Mouse (Mus musculus) adrenal gland, postnatal 4 days (tissue): Measurements from ENCODE around the gene BC049762. TPM values are rescaled to one million over a fixed set of nuclear protein-coding genes. Genes with fewer than 3 reads are reported as not detected.

Experiments
- DNase-seq, 2 experiments: peaks; one replicate each; pipeline ENCODE4 v3.0.0; 2021 to 2022; ENCODE audit warnings: low spot score in 2 of 2, mixed read lengths in 2 of 2
- total RNA-seq, 2 experiments: library from RNA; stranded (reverse); gene quantifications; 2 replicates each; pipeline ENCODE4 v1.2.3; 2021

BC049762 gene
- total RNA-seq, 2 experiments from 2014 or later, result 0.37 to 0.59 TPM

GRCm38 (mm10) chr11:51219396-51219980 lies 43.4 kb downstream of the BC049762 start:
- DNase-seq, result no peak

DNA sequence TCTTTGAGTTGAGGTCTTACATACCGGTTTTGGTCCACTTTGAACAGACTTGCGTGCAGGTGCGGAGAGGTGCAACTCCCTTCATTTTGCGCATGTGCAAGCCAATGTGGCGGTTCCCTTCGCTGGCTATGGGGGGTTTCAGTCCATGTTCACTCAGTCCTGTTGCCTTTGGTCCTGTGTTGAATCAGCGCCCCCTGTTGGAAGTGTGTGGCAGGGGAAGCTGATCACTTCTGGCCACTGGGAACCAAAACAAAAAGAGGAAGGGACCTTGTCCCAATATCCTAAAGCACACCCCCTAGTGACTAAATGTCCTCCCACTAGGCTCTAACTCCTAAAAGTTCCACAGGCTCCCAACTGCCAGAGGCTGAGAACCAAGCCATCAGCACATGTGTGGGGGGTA lies 48.8 kb downstream of the BC049762 start:
- DNase-seq, result no peak

GRCm38 (mm10) chr11:51211426-51211825 lies 51.4 kb downstream of the BC049762 start:
- DNase-seq, result no peak

DNA sequence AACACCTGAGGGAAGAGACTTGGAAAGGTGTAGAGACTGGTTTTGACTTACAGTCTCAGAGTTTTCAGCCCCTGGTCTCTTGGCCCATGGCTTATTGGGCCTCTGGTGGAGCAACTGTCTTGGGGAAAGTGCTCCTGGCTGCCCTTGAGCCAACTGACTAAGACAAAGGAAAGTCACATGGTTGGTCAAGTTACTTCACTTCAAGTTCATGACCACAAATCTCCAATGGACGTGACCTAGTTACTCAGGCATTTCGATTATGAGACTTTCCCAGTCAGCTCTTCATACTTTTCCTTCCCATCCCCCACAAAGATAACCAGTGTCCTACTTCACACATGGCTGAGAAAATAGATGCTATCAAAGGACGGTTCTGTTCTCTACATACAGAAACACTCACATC lies 55.1 kb downstream of the BC049762 start:
- DNase-seq, result no peak

Other genes starting within 250 kb of the BC049762 start
- gene Olfr54, start 248.8 kb downstream of the BC049762 start, total RNA-seq, result under 1 TPM; 0.45 to 0.67 TPM
- not detected for gene Olfr1375, start 214.9 kb downstream of the BC049762 start, total RNA-seq
- gene Zfp354a, start 203.8 kb downstream of the BC049762 start, total RNA-seq, result 1 to 10 TPM; 7.1 to 8.7 TPM
- gene Gm12569, start 42.6 kb downstream of the BC049762 start, total RNA-seq, result not detected
- 100 to 1,000 TPM; 108 to 122 TPM for gene Clk4, start 1.3 kb downstream of the BC049762 start, total RNA-seq
- gene Col23a1, start 26.9 kb upstream of the BC049762 start, total RNA-seq, result 10 to 100 TPM; 23.3 to 26.0 TPM